Comparison of ENCODE assay signal across 23 mouse cellular contexts in the genomic region with DNA sequence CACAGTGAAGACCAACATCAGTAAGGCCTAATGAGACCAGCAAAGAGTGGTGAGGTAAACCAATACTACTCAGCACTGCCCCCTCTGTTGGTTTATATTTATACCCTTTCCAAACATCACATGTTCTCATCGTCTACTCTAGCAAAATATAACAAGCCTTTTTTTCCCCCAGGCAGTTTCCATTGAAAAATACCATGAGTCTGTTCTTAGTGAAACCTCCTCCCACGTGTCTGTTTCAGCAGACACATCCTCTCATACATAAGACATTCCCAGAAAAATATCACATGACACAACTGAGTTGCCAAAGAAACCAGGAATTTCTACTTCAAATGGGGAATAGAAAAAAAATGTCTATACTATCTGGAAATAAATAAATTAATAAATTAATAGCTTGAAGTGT.
DNase-seq lines count a peak whose midpoint lies in the region; TF ChIP-seq lines count a peak whose summit lies in the region.
"Had no signal": no experiment of that assay in that cellular context is flagged by ENCODE, and none has a peak within 500 bp of the region (broad histone marks: within the 10 kb centered on the region; RNA-seq: fewer than 3 reads in every experiment).

No protein-coding gene starts in this region.

- H3K36me3 ChIP-seq in CH12.LX (replicated peaks in 1 of 2; ENCODE audit: control insufficient read depth in 1 of 2, insufficient read depth in 1 of 2, low read length in 1 of 2) = no peaks in the 10 kb centered on the region
- no peaks in the 10 kb centered on the region for H3K36me3 ChIP-seq in ES-E14 (ENCODE audit: control insufficient read depth, insufficient read depth, low read length, poor library complexity, severe bottlenecking)
- H3K36me3 ChIP-seq: embryonic facial prominence, embryonic 12.5 days; embryonic facial prominence, embryonic 15.5 days; forebrain, embryonic 12.5 days; forebrain, embryonic 15.5 days; heart, embryonic 12.5 days; heart, embryonic 15.5 days; hindbrain, embryonic 10.5 days; hindbrain, embryonic 13.5 days; intestine, embryonic 15.5 days had no signal

- TF ChIP-seq CTCF in CH12.LX (conservative IDR thresholded peaks at IDR 0.05 in 1 of 2, IDR thresholded peaks at IDR 0.05 in 1 of 2; ENCODE audit: low read depth in 2 of 2, low read length in 2 of 2) = peak in 1 of 2 experiments; percentile 41; a peak in 2 of 4 replicates

- no peak overlapping the region for H3K27ac ChIP-seq in CH12.LX (ENCODE audit: insufficient read depth, low read depth)
- H3K27ac ChIP-seq in ES-E14 (ENCODE audit: insufficient read depth, low read depth, low read length, poor library complexity, severe bottlenecking) = no peak overlapping the region
- H3K27ac ChIP-seq: embryonic facial prominence, embryonic 12.5 days; embryonic facial prominence, embryonic 15.5 days; forebrain, embryonic 12.5 days; forebrain, embryonic 15.5 days; heart, embryonic 15.5 days; hindbrain, embryonic 10.5 days; hindbrain, embryonic 13.5 days; intestine, embryonic 15.5 days had no signal

- no peak overlapping the region for H3K4me3 ChIP-seq in CH12.LX (replicated peaks in 1 of 3; ENCODE audit: low read depth in 2 of 3, low read length in 2 of 3, poor library complexity in 1 of 3)
- no peak overlapping the region for H3K4me3 ChIP-seq in ES-E14 (ENCODE audit: insufficient read depth in 1 of 2, low read depth in 1 of 2, low read length in 2 of 2, poor library complexity in 1 of 2, severe bottlenecking in 1 of 2)
- H3K4me3 ChIP-seq: embryonic facial prominence, embryonic 12.5 days; embryonic facial prominence, embryonic 15.5 days; forebrain, embryonic 12.5 days; forebrain, embryonic 15.5 days; heart, embryonic 12.5 days; heart, embryonic 15.5 days; hindbrain, embryonic 10.5 days; hindbrain, embryonic 13.5 days; intestine, embryonic 15.5 days had no signal

- DNase-seq in CH12.LX (ENCODE audit: extremely low read depth) (peak; percentile 37), ES-E14 (ENCODE audit: low read depth, low spot score) (peak; percentile 7)
- DNase-seq in brain, adult 2 months (ENCODE audit: low read depth, low spot score) = peak; percentile 8
- no peak for DNase-seq in testis, postnatal 10 days (ENCODE audit: low spot score)
- no peak for DNase-seq in testis, postnatal 14 days (ENCODE audit: low spot score)
- no peak for DNase-seq in adrenal gland, adult 8-10 months
- DNase-seq: cerebellum, adult 18-20 months; cerebellum, adult 9-11 months; cerebellum, postnatal 25 days; gastrocnemius, postnatal 36 days; heart, adult 18-20 months; heart, postnatal 10 days; heart, postnatal 36 days; kidney, adult 11 months had no signal

- H3K4me2 ChIP-seq in CH12.LX (ENCODE audit: insufficient read depth, low read depth, poor library complexity, severe bottlenecking) = no peak overlapping the region
- H3K4me2 ChIP-seq: embryonic facial prominence, embryonic 12.5 days; embryonic facial prominence, embryonic 15.5 days; forebrain, embryonic 12.5 days; forebrain, embryonic 15.5 days; heart, embryonic 12.5 days; heart, embryonic 15.5 days; hindbrain, embryonic 13.5 days; intestine, embryonic 15.5 days had no signal

- no peak overlapping the region for H3K9ac ChIP-seq in CH12.LX (ENCODE audit: insufficient read depth, low read depth)
- H3K9ac ChIP-seq in ES-E14 (ENCODE audit: insufficient read depth, low read depth, low read length, poor library complexity, severe bottlenecking) = no peak overlapping the region
- H3K9ac ChIP-seq: embryonic facial prominence, embryonic 12.5 days; embryonic facial prominence, embryonic 15.5 days; forebrain, embryonic 12.5 days; forebrain, embryonic 15.5 days; heart, embryonic 12.5 days; heart, embryonic 15.5 days; hindbrain, embryonic 13.5 days; intestine, embryonic 15.5 days had no signal

- TF ChIP-seq RAD21 in CH12.LX (IDR thresholded peaks at IDR 0.05; ENCODE audit: low read depth, low read length) = peak; percentile 2

- TF ChIP-seq EP300 in CH12.LX (IDR thresholded peaks at IDR 0.05; ENCODE audit: low read length) = no peak

- dilution Hi-C loops in CH12.LX (cut with MboI; ENCODE audit: extremely low pct_ligation_motif_present, extremely low pct_unique_long_range_greater_than_20kb, low sequenced_read_pairs) = no loop called here

- H3K9me3 ChIP-seq in CH12.LX (replicated peaks; ENCODE audit: low read length) = no peaks in the 10 kb centered on the region
- H3K9me3 ChIP-seq in ES-E14 (ENCODE audit: control insufficient read depth, insufficient read depth, low read depth, low read length) = no peaks in the 10 kb centered on the region
- H3K9me3 ChIP-seq: embryonic facial prominence, embryonic 12.5 days; embryonic facial prominence, embryonic 15.5 days; forebrain, embryonic 12.5 days; forebrain, embryonic 15.5 days; heart, embryonic 12.5 days; heart, embryonic 15.5 days; hindbrain, embryonic 10.5 days; hindbrain, embryonic 13.5 days; intestine, embryonic 15.5 days had no signal

- no peaks in the 10 kb centered on the region for H3K27me3 ChIP-seq in CH12.LX (replicated peaks)
- H3K27me3 ChIP-seq: embryonic facial prominence, embryonic 12.5 days; embryonic facial prominence, embryonic 15.5 days; forebrain, embryonic 12.5 days; forebrain, embryonic 15.5 days; heart, embryonic 12.5 days; heart, embryonic 15.5 days; hindbrain, embryonic 13.5 days; intestine, embryonic 15.5 days had no signal

- TF ChIP-seq POLR2A in CH12.LX (IDR thresholded peaks at IDR 0.05; ENCODE audit: low read depth, low read length) = no peak

- no peaks in the 10 kb centered on the region for H3K79me2 ChIP-seq in CH12.LX (replicated peaks; ENCODE audit: control insufficient read depth, extremely low read depth, insufficient read depth, poor library complexity, severe bottlenecking)

- in situ Hi-C loops in CH12.LX (cut with MboI; ENCODE audit: low pct_ligation_motif_present, low pct_unique_long_range_greater_than_20kb, low sequenced_read_pairs) (no loop called here), ES-E14 (cut with MboI; ENCODE audit: low sequenced_read_pairs in 2 of 2, unreplicated experiment in 2 of 2) (no loop called here)

- H3K4me1 ChIP-seq in CH12.LX (ENCODE audit: control insufficient read depth in 1 of 2, insufficient read depth in 2 of 2) (no peaks in the 10 kb centered on the region), ES-E14 (ENCODE audit: control insufficient read depth in 2 of 2, insufficient read depth in 2 of 2, low read length in 2 of 2, poor library complexity in 1 of 2) (no peaks in the 10 kb centered on the region)
- H3K4me1 ChIP-seq: embryonic facial prominence, embryonic 12.5 days; embryonic facial prominence, embryonic 15.5 days; forebrain, embryonic 12.5 days; forebrain, embryonic 15.5 days; heart, embryonic 12.5 days; heart, embryonic 15.5 days; hindbrain, embryonic 10.5 days; hindbrain, embryonic 13.5 days; intestine, embryonic 15.5 days had no signal

TF ChIP-seq in CH12.LX, 34 proteins besides CTCF, POLR2A, EP300 and RAD21:
- no peak for TF ChIP-seq USF2 (conservative IDR thresholded peaks at IDR 0.05; ENCODE audit: low read depth, low read length)
- TF ChIP-seq SIN3A (IDR thresholded peaks at IDR 0.05; ENCODE audit: low read length) = no peak
- no peak for TF ChIP-seq CHD1 (IDR thresholded peaks at IDR 0.05; ENCODE audit: low read depth, low read length)
- no peak for TF ChIP-seq GABPA (IDR thresholded peaks at IDR 0.05; ENCODE audit: insufficient replicate concordance, low read depth, low read length)
- no peak for TF ChIP-seq MEF2A (IDR thresholded peaks at IDR 0.05; ENCODE audit: borderline replicate concordance, low read depth, low read length)
- no peak for TF ChIP-seq ZC3H11A (IDR thresholded peaks at IDR 0.05; ENCODE audit: low read depth, low read length)
- TF ChIP-seq CHD2 (IDR thresholded peaks at IDR 0.05; ENCODE audit: low read length) = no peak
- TF ChIP-seq ETS1 (conservative IDR thresholded peaks at IDR 0.05; ENCODE audit: low read depth, low read length) = no peak
- no peak for TF ChIP-seq ELF1 (IDR thresholded peaks at IDR 0.05; ENCODE audit: low read depth, low read length)
- TF ChIP-seq PAX5 (IDR thresholded peaks at IDR 0.05; ENCODE audit: low read length) = no peak
- TF ChIP-seq NRF1 (IDR thresholded peaks at IDR 0.05; ENCODE audit: low read depth, low read length) = no peak
- no peak for TF ChIP-seq TCF12 (IDR thresholded peaks at IDR 0.05; ENCODE audit: low read depth, low read length)
- no peak for TF ChIP-seq JUND (conservative IDR thresholded peaks at IDR 0.05; ENCODE audit: low read depth, low read length)
- TF ChIP-seq IRF4 (IDR thresholded peaks at IDR 0.05; ENCODE audit: low read depth, low read length) = no peak
- no peak for TF ChIP-seq ZMIZ1 (IDR thresholded peaks at IDR 0.05; ENCODE audit: low read depth, low read length)
TF ChIP-seq in CH12.LX: peak in this region for 0.

TF ChIP-seq in ES-E14, 5 proteins besides CTCF, POLR2A, EP300 and RAD21:
- TF ChIP-seq MAFK (IDR thresholded peaks at IDR 0.05; ENCODE audit: insufficient read depth, low read depth, low read length) = no peak
- TF ChIP-seq CHD2 (IDR thresholded peaks at IDR 0.05; ENCODE audit: low read depth, low read length) = no peak

Comparison
In these comparisons a context has a peak if more than half of its experiments do, and no peak if none do; other contexts are left out.
1. DNase-seq: peak in CH12.LX (single experiment), ES-E14 (single experiment) and brain, adult 2 months (single experiment); none in testis, postnatal 10 days (single experiment), testis, postnatal 14 days (single experiment) and adrenal gland, adult 8-10 months (single experiment).